Mouse (Mus musculus): ENCODE data around the gene Vmn2r-ps130.
"Not testable (repeated sequence)": the region's sequence is repeated elsewhere in the genome, so short reads cannot be mapped to it uniquely, and the experiment has no call there.

Vmn2r-ps130 gene

GRCm38 (mm10) chr17:23060866-23061265, at the start of gene Vmn2r-ps130:
Gene Vmn2r-ps130 (plus strand): TSS chr17:23061166.
- DNase-seq, result not testable (repeated sequence)

Measured in lung, postnatal 10 days (tissue).